Mouse (Mus musculus) left cerebral cortex, postnatal 36 days (tissue): ENCODE measurements around the gene B3gat3. TPM values are rescaled to one million over a fixed set of nuclear protein-coding genes. Genes with fewer than 3 reads are reported as not detected.

ENCODE experiments used
- DNase-seq, 2 experiments: peaks; one replicate each; pipeline ENCODE4 v3.0.0; 2021 to 2022; ENCODE audit warnings: low spot score in 2 of 2, mixed read lengths in 1 of 2
- intact Hi-C: fragments of 180-260 bp; cut with DNase I; formaldehyde crosslinking; loops from one replicate; pipeline ENCODE4 v1.15.1; 2025
- total RNA-seq, 2 experiments: library from RNA; stranded (reverse); gene quantifications; 2 replicates each; pipeline ENCODE4 v1.2.3; 2021

The B3gat3 gene
- total RNA-seq, 2 experiments from 2014 or later, result 167 to 187 TPM

- DNase-seq, result peak in 1 of 2 experiments; percentile 34
These were observed 22.8 kb upstream of the B3gat3 start for GRCm38 (mm10) chr19:8897211-8897864.

DNA sequence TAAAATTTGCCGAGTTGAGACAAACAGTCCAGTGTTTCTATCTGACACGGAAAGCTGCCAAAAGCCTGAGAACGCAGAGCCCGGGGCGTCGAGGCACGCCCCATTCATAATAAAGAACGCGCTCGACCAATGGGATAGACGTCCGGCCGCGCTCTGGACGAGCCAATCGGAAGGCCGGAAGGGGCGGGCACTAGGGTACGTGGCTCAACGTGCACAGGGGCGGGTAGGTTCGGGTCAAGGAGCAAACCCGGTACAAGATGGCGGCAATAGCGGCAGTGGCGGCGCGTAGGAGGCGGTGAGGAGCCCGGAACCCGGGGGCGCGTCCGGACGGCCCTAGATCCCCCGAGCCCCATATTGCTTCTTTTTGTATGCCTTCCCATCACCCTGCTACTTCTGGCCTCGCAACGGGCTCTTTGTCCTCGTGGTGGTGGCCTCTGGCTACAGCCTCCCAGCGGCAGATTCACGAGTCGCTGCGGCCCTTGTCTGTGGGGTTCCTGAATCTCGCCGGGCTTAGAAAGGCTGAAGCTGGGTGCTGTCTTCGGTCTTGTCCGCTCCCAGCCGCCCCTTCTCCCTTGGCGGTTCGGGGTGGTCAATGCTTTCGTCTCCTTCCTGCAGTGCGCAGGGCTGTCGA, 22.2 kb upstream of the B3gat3 start, which contains the start of gene Ganab:
Ganab (plus strand) TSS at position 207 of the 631 bp plus-strand sequence.
- peak; percentile 95 to 96 for DNase-seq
- intact Hi-C loops, result loop anchor here (2.0 to 5.0 kb wide), 2 partner anchors 21 to 56 kb away; no protein-coding TSS in a partner anchor

More at GRCm38 (mm10) chr19:8897211-8897864, 22.8 kb upstream of the B3gat3 start:
- intact Hi-C loops, result loop anchor here (5.0 kb wide), 1 partner anchor 55 kb away; no protein-coding TSS in a partner anchor

DNA sequence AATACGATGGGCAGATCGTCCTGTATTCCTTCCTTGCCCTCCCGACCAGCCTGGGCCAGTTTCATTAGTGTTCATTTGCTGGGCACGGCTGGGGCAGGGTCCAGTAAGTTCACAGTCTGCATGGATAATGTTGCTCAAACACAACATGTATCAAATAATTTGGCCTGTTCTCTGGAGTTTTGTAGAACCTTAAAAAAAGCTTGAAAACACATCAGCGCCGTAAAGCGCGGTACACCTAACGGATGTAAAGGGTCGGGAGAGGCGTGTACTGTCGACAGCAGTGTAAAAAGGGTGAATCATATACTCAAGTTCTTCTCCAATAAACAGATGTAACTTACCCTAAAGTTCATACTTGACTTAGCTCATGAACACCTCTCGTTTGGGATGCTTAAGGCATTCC, 21.6 kb upstream of the B3gat3 start:
- DNase-seq, result no peak
- intact Hi-C loops, result loop anchor here (2.0 to 5.0 kb wide), 2 partner anchors 20 to 56 kb away; no protein-coding TSS in a partner anchor

GRCm38 (mm10) chr19:8899079-8899478, 21.1 kb upstream of the B3gat3 start:
- intact Hi-C loops, result loop anchor here (2.0 to 5.0 kb wide), 2 partner anchors 20 to 57 kb away; no protein-coding TSS in a partner anchor
- DNase-seq, result no peak

DNA sequence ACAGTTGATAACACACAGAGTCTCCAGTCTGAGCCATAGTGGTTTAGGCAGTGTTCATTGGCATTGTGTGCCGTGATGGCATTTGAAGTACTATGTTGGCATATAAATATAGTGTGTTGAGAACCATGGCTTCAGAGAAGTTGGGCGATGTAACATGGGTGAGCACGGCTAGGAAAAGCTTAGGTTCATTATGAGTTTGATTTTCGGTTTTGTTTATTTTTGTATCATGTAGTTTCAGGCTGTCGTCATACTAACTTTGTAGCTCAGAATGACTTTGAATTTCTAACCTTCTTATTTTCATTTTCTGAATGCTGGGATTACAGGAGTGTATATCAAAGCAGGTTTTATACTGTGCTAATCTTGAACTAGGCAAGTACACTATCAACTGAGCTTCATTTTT, 16.8 kb upstream of the B3gat3 start:
- intact Hi-C loops, result no loop called here
- DNase-seq, result no peak

GRCm38 (mm10) chr19:8908531-8908930, 11.6 kb upstream of the B3gat3 start:
- DNase-seq, result no peak
- intact Hi-C loops, result no loop called here

DNA sequence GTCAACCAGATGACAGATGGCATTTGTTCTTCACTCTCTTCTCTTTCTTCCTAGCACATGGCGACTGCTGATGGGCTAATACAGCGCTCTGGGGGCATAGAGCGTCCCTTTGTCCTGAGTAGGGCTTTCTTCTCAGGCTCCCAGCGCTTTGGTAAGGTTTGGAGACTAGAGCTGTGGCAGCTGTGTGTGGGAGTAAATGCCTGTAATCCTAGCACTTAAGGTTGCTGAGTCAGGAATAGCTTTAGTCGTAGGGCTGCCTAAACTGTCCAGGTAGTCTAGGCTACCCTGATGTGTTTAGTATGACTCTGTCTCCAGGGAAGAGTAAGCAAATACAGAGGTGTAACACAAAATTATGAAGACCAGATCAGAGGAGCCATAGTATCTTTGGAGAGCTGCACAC, 8.4 kb upstream of the B3gat3 start:
- no peak for DNase-seq
- intact Hi-C loops, result no loop called here

DNA sequence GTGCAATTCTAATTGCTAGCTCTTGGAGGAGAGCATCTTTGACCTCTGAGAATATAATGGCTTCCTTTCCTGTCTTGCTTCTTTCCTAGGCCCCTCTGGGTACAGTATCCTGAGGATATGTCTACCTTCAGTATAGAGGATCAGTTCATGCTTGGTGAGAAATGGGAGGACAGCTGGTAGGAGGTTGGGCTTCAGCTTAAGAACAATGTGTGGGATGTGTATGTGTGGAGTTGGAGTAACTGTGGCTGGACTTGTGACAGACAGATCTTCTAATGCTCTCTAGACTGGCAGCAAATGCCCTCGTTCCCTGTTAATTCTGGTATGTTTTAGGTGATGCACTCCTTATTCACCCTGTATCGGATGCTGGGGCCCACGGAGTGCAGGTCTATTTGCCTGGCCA, 6.0 kb upstream of the B3gat3 start:
- peak; percentile 46 to 52 for DNase-seq
- intact Hi-C loops, result no loop called here

DNA sequence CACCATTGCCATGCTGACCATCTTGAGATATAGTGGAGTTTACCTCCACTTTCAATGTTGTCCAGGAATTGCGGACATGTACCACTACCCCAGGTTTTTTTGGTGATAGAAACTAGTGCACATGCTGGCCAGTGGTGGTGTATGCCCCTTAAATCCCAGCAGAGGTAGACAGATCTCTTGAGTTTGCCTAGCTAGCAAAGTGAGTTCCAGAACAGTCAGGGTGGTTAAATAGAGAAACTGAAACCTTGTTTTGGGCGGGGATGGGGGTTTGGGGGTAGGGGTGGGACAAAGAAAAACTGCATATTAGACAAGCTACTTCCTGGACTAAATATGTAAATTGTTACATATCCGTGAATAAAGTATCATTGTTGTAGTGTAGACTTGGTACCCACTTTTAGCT, 1.2 kb upstream of the B3gat3 start:
- intact Hi-C loops, result loop anchor here (2.0 kb wide), 1 partner anchor 20 kb away; the partner anchor contains the start of gene Ganab

GRCm38 (mm10) chr19:8919684-8920072, 496 bp upstream of the B3gat3 start:
- intact Hi-C loops, result loop anchor here (2.0 kb wide), 1 partner anchor 21 kb away; the partner anchor contains the start of gene Ganab
- no peak for DNase-seq

More for the DNA sequence above, 1.2 kb upstream of the B3gat3 start:
- no peak for DNase-seq

- DNase-seq, result no peak
- intact Hi-C loops, result no loop called here
These were observed 690 bp downstream of the B3gat3 start for GRCm38 (mm10) chr19:8920836-8921291.

DNA sequence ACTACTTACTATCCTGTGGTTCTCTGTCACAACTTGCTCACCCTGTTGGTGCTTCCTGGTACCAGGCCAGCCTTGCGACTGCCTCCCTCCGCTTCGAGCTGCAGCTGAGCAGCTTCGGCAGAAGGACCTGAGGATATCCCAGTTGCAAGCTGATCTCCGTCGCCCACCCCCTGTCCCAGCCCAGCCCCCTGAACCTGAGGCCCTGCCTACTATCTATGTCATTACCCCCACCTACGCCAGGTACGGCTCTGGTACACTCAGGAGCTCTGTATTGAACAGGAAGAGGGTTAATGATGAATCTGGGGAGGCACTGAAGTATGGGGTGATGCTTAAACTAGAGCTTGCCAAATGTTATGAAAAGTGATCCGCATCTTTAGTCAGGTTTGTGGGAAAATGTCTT, 1.6 kb downstream of the B3gat3 start:
- intact Hi-C loops, result no loop called here
- DNase-seq, result no peak

GRCm38 (mm10) chr19:8926766-8927165, 6.6 kb downstream of the B3gat3 start:
- intact Hi-C loops, result no loop called here
- no peak for DNase-seq

DNA sequence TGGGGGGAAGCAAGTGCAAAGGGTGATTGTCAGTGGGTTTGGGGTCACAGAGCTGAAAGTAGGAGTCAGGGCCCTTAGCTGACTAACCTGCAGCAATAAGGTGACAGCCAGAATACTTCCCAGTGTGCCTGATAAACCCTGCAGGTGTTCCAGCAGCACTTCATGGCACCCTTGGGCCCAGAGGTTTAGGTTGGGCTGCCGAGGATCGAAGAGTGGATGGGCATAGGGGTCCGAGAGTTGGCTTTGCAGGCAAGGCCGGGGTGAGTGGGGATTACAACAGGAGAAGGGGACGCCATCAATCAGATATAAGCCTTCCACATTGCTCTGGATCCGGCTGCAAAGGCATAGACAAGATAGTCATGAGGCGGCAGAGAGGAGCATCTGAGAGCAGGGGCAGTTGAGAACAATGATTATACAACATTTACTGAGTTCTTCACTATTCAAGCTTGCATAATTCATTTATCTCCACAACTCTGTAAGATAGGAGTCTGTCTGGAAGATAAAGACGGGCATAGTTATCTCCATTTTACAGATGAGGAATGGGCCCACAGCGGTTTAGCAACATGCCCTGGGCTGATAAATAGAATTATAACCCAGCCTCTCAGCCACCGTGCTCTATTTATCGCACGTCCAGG, 7.8 kb downstream of the B3gat3 start:
- intact Hi-C loops, result no loop called here

DNA sequence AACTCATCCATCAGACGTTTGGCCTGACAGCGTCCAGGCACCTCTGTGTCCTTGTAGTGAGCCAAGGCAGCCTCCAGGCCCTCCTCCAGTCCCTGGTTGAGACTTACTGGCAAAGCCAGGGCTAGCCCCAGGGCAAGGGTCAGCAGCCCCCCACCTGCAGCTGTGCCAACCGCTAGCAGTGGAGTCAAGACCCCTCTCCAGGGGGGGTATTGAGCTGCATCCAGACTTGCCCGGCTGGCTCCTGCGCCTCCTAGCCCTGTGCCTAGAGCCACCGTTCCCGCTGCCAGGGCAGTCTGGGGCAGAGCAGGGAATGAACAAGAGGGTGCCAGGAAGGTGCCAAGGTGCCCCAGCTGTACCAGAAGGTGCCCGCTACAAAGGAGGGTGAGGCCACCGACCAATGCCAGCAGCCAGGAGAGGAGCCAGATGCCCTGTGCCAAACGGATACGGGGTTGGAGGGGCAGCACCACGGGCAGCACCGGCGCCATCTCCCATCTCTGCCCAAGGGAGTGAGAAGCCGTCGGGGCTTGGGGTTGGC, 8.6 kb downstream of the B3gat3 start:
- intact Hi-C loops, result no loop called here
- DNase-seq, result no peak

More for the DNA sequence above, 7.8 kb downstream of the B3gat3 start:
- DNase-seq, result no peak

DNA sequence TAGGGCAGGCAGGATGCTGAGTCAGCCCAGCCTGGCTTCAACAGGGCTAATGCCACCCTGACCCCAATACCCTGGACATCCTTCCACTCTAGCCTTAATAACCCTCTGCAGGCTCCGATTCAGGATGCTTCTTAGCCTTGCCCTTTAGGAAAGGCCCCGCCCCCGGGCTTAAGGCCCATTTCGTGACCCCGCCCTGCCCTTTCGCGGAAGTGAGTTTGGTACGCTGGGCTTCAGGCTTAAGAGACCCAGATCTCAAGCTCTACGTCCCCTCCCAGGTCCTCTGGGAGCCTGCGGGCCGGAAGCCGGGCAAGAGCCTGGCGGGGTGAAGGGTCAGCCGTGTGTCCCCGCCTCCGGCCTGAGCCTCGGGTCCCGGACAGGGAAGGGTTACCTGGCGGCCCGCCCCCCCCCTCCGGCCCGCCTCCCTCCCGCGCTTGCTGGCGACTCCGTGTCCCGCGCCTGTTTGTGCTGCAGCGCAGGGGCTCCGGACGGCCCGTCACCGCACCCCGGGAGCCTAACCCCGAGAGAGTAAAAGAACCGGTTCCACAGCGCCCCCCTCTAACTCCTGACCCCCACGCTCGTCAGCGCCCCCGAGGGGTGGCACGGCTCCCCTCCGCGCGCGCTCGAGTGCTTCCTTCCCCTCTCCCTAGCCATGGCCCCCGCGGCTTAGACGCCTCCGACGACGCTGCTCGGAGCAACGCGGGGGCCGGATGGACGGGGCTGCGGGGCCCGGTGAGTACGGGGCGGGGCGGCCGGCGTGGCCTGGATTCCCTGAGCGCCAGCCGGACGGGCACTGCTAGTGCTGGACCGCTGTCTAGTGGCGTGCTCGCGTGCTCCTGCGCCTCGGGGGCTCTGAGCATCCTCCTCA, 9.3 kb downstream of the B3gat3 start, which contains the start of the genes Rom1 and Eml3:
Rom1 (minus strand) TSS at position 133 of the 865 bp plus-strand sequence.
Eml3 (plus strand) TSS at position 329 of the 865 bp plus-strand sequence.
- DNase-seq, result peak; percentile 50 to 56
- intact Hi-C loops, result no loop called here

DNA sequence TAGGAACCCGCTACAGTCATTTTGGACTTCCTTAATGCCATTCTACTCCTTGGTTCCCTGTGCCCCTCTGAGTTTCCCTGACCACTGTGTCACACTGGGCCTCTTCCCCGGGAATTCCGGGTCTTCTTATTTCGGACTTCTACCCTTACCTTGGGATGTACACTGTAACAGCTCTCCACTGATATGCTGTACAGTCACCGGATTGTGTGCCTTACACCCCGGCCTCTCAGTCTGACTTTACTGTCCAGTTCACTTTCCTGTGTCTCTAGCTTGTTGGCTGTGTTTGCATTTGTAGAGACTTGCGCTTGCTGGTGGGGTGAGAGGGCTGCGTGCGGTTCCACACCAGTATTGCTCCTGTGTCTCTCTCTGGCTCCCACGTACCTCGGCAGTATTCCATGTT, 9.9 kb downstream of the B3gat3 start:
- intact Hi-C loops, result no loop called here
- DNase-seq, result no peak

DNA sequence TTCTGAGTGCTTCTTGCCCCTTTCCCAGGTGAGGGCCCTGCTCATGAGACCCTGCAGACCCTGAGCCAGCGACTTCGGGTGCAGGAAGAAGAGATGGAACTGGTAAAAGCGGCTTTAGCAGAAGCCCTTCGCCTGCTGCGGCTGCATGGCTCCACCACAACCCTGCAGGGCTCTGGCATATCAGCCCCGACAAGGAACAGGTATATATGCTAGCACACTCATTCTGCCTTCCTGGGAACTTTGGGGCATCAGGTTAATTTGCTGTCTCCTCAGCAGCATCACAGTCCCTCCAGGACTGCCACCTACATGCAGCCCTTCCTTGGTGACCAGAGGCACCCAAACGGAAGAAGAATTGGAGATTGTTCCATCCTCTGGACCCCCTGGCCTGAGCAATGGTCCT, 10.6 kb downstream of the B3gat3 start:
- intact Hi-C loops, result no loop called here
- no peak for DNase-seq

DNA sequence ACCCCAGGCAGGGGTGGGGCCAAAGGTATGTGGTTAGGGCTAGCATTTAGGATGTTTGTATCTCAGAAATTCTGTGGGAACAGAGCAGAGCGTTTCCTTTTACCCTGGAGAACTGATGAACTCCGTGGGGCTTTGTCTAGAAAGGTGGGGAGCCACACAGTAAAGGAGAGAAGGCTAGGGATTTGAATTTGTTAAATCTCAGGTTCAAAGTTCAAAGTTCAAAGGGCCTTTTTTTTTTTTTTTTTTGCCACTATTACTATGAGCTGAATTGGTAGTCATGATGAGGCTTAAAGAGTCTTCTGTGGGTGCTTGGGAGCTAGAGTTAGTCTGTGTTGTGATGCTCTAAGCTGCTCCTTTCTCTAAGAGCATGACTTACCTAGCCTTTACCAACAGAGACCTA, 16.6 kb downstream of the B3gat3 start:
- no peak for DNase-seq
- intact Hi-C loops, result no loop called here
